Mouse (Mus musculus): ENCODE data around the gene Rab7.
"Not testable (repeated sequence)": the region's sequence is repeated elsewhere in the genome, so short reads cannot be mapped to it uniquely, and the experiment has no call there.

Gene Rab7

GRCm38 (mm10) chr6:88004773-88005172, 40.3 kb downstream of the Rab7 start:
- not testable (repeated sequence) for DNase-seq (ENCODE audit: low spot score in 2 of 2)

GRCm38 (mm10) chr6:88003439-88003838, 41.6 kb downstream of the Rab7 start:
- no peak for DNase-seq (ENCODE audit: low spot score in 2 of 2)

- DNase-seq (ENCODE audit: low spot score in 2 of 2) = no peak
These were observed 46.7 kb downstream of the Rab7 start for GRCm38 (mm10) chr6:87998358-87998757.

GRCm38 (mm10) chr6:87997706-87998265, 47.3 kb downstream of the Rab7 start:
- DNase-seq (ENCODE audit: low spot score in 2 of 2) = peak; percentile 84 to 87

GRCm38 (mm10) chr6:87996606-87997005, 48.5 kb downstream of the Rab7 start:
- DNase-seq (ENCODE audit: low spot score in 2 of 2) = no peak

- no peak for DNase-seq (ENCODE audit: low spot score in 2 of 2)
These were observed 49.6 kb downstream of the Rab7 start for GRCm38 (mm10) chr6:87995519-87995918.

- peak; percentile 52 to 61 for DNase-seq (ENCODE audit: low spot score in 2 of 2)
These were observed 51.1 kb downstream of the Rab7 start for GRCm38 (mm10) chr6:87993790-87994571.

- no peak for DNase-seq (ENCODE audit: low spot score in 2 of 2)
These were observed 52.3 kb downstream of the Rab7 start for GRCm38 (mm10) chr6:87992733-87993132.

- no peak for DNase-seq (ENCODE audit: low spot score in 2 of 2)
These were observed 53.2 kb downstream of the Rab7 start for GRCm38 (mm10) chr6:87991886-87992285.

- no peak for DNase-seq (ENCODE audit: low spot score in 2 of 2)
These were observed 53.9 kb downstream of the Rab7 start for GRCm38 (mm10) chr6:87991216-87991615.

GRCm38 (mm10) chr6:87982506-87982905, 62.6 kb downstream of the Rab7 start:
- DNase-seq (ENCODE audit: low spot score in 2 of 2) = no peak

- peak; percentile 72 to 73 for DNase-seq (ENCODE audit: low spot score in 2 of 2)
These were observed 63.4 kb downstream of the Rab7 start, which contains the start of gene H1fx for GRCm38 (mm10) chr6:87981547-87982256. Gene H1fx, minus strand, starts transcription at chr6:87981637.

GRCm38 (mm10) chr6:87981030-87981485, 64.0 kb downstream of the Rab7 start:
- DNase-seq (ENCODE audit: low spot score in 2 of 2) = peak in 1 of 2 experiments; percentile 44

GRCm38 (mm10) chr6:87980374-87981029, 64.6 kb downstream of the Rab7 start:
- peak; percentile 76 to 84 for DNase-seq (ENCODE audit: low spot score in 2 of 2)

- DNase-seq (ENCODE audit: low spot score in 2 of 2) = no peak
These were observed 65.3 kb downstream of the Rab7 start for GRCm38 (mm10) chr6:87979728-87980127.

- no peak for DNase-seq (ENCODE audit: low spot score in 2 of 2)
These were observed 75.0 kb downstream of the Rab7 start for GRCm38 (mm10) chr6:87970041-87970440.

- DNase-seq (ENCODE audit: low spot score in 2 of 2) = not testable (repeated sequence)
These were observed 82.6 kb downstream of the Rab7 start for GRCm38 (mm10) chr6:87962457-87962856.

Measured in right cerebral cortex, adult 2 months (tissue).